Mouse (Mus musculus) brain, embryonic 14.5 days (tissue): ENCODE results near the gene Spata45. TPM values are rescaled to one million over a fixed set of nuclear protein-coding genes. Genes with fewer than 3 reads are reported as not detected.

Experiments
- DNase-seq: peaks from one replicate; pipeline ENCODE4 v3.0.0-alpha.2; 2011; ENCODE audit warnings: low read depth
- CTCF ChIP-seq: fragments of 200-500 bp; IDR thresholded peaks from 2 replicates; pipeline ENCODE4 v1.5.1; 2012; ENCODE audit warnings: inconsistent platforms, mild to moderate bottlenecking, moderate library complexity, borderline replicate concordance; ENCODE audit not compliant: insufficient read depth, insufficient read length; ENCODE audit errors: extremely low read depth
- POLR2A ChIP-seq: fragments of 200-500 bp; IDR thresholded peaks from 2 replicates; pipeline ENCODE4 v1.6.1; 2012; ENCODE audit warnings: mild to moderate bottlenecking, inconsistent platforms, borderline replicate concordance; ENCODE audit not compliant: poor library complexity, insufficient read depth, insufficient read length, severe bottlenecking; ENCODE audit errors: extremely low read depth
- polyA plus RNA-seq: library from polyadenylated mRNA; depleted of rRNA; stranded (reverse); fragments of >200 nt; gene quantifications from 2 replicates; pipeline ENCODE4 v1.2.3, GENCODE M21; 2012; rRNA removed

The Spata45 gene
- not detected in 2 replicates for polyA plus RNA-seq

GRCm38 (mm10) chr1:191036554-191037334 lies at the start of gene Spata45:
Gene Spata45 (plus strand): TSS chr1:191036639.
- DNase-seq, result no peak
- TF ChIP-seq CTCF (no peak), POLR2A (no peak)

GRCm38 (mm10) chr1:190989437-190990082 lies 46.9 kb upstream of the Spata45 start:
- no peak for DNase-seq

GRCm38 (mm10) chr1:190995548-190995947 lies 40.9 kb upstream of the Spata45 start:
- TF ChIP-seq POLR2A (no peak), CTCF (no peak)
- DNase-seq, result peak; percentile 68

More at GRCm38 (mm10) chr1:190989437-190990082, 46.9 kb upstream of the Spata45 start:
- TF ChIP-seq POLR2A (no peak), CTCF (peak; percentile 20; the same call in 1 of the 2 replicates)

- no peak for DNase-seq
- TF ChIP-seq CTCF (peak; percentile 29; the same call in 1 of the 2 replicates), POLR2A (no peak)
Observed at GRCm38 (mm10) chr1:190996346-190996877, 40.0 kb upstream of the Spata45 start.

- no peak for TF ChIP-seq CTCF
- TF ChIP-seq POLR2A, result no peak
- no peak for DNase-seq
Observed at GRCm38 (mm10) chr1:190998027-190998426, 38.4 kb upstream of the Spata45 start.

- no peak for TF ChIP-seq POLR2A
- TF ChIP-seq CTCF, result no peak
- DNase-seq, result peak; percentile 58
Observed at GRCm38 (mm10) chr1:191000686-191001085, 35.8 kb upstream of the Spata45 start.

GRCm38 (mm10) chr1:191002201-191002600 lies 34.2 kb upstream of the Spata45 start:
- DNase-seq, result peak; percentile 16
- TF ChIP-seq CTCF, result peak; percentile 47; the same call in 1 of the 2 replicates
- TF ChIP-seq POLR2A, result no peak

- TF ChIP-seq CTCF, result peak; percentile 23; the same call in 1 of the 2 replicates
- no peak for TF ChIP-seq POLR2A
- no peak for DNase-seq
Observed at GRCm38 (mm10) chr1:191008707-191009106, 27.7 kb upstream of the Spata45 start.

GRCm38 (mm10) chr1:191014271-191014670 lies 22.2 kb upstream of the Spata45 start:
- TF ChIP-seq POLR2A, result no peak
- no peak for TF ChIP-seq CTCF
- DNase-seq, result no peak

GRCm38 (mm10) chr1:191019803-191020202 lies 16.6 kb upstream of the Spata45 start:
- TF ChIP-seq CTCF (no peak), POLR2A (no peak)
- no peak for DNase-seq

- TF ChIP-seq CTCF (no peak), POLR2A (no peak)
Observed at GRCm38 (mm10) chr1:191020217-191020924, 16.1 kb upstream of the Spata45 start.

More at GRCm38 (mm10) chr1:191020217-191020924, 16.1 kb upstream of the Spata45 start:
- DNase-seq, result peak; percentile 64
